Mouse (Mus musculus): ENCODE results near the gene Sars2.

- peak; percentile 50 for TF ChIP-seq CTCF (IDR thresholded peaks at IDR 0.05; ENCODE audit: insufficient read depth, low read depth, low read length)
- TF ChIP-seq POLR2A (IDR thresholded peaks at IDR 0.05; ENCODE audit: insufficient read depth, low read depth, low read length): no peak
Measured at GRCm38 (mm10) chr7:28780067-28780658, 38.4 kb downstream of the Sars2 start.

Measured in olfactory bulb, adult 2 months (tissue).